In genomic region chr1:41743332-41743710, GRCm38 (mm10) we compare ENCODE assay signal across 21 mouse cellular contexts.
DNase-seq lines count a peak whose midpoint lies in the region; ATAC-seq lines count a peak whose summit lies in the region.
"Had no signal": no experiment of that assay in that cellular context is flagged by ENCODE, and none has a peak within 500 bp of the region (broad histone marks: within the 10 kb centered on the region; RNA-seq: fewer than 3 reads in every experiment).

No protein-coding gene starts in this region.

- H3K27ac ChIP-seq in neural tube, embryonic 13.5 days (replicated peaks), result no peak overlapping the region
- H3K27ac ChIP-seq in forebrain, embryonic 16.5 days (ENCODE audit: low read length), result peak overlapping the region; percentile 88
- peak overlapping the region; percentile 44; the same call in 1 of the 2 replicates for H3K27ac ChIP-seq in limb, embryonic 10.5 days
- H3K27ac ChIP-seq: embryonic facial prominence, embryonic 13.5 days; midbrain, embryonic 15.5 days; neural tube, embryonic 12.5 days had no signal

- no peak overlapping the region for H3K9ac ChIP-seq in neural tube, embryonic 13.5 days
- H3K9ac ChIP-seq in forebrain, embryonic 16.5 days (replicated peaks; ENCODE audit: low read depth, low read length), result peak overlapping the region; percentile 52
- H3K9ac ChIP-seq: embryonic facial prominence, embryonic 13.5 days; midbrain, embryonic 15.5 days; neural tube, embryonic 12.5 days had no signal

- no peaks in the 10 kb centered on the region for H3K36me3 ChIP-seq in neural tube, embryonic 13.5 days
- no peaks in the 10 kb centered on the region for H3K36me3 ChIP-seq in forebrain, embryonic 16.5 days (ENCODE audit: control insufficient read depth, insufficient read depth)
- no peaks in the 10 kb centered on the region for H3K36me3 ChIP-seq in limb, embryonic 10.5 days
- H3K36me3 ChIP-seq: embryonic facial prominence, embryonic 13.5 days; G1E; midbrain, embryonic 15.5 days; neural tube, embryonic 12.5 days had no signal

- H3K9me3 ChIP-seq in neural tube, embryonic 13.5 days, result no peaks in the 10 kb centered on the region
- H3K9me3 ChIP-seq in forebrain, embryonic 16.5 days (ENCODE audit: control insufficient read depth, low read length), result no peaks in the 10 kb centered on the region
- no peaks in the 10 kb centered on the region for H3K9me3 ChIP-seq in limb, embryonic 10.5 days (replicated peaks)
- H3K9me3 ChIP-seq: embryonic facial prominence, embryonic 13.5 days; midbrain, embryonic 15.5 days; neural tube, embryonic 12.5 days had no signal

- peaks cover 12% of the 10 kb centered on the region for H3K4me1 ChIP-seq in neural tube, embryonic 13.5 days (replicated peaks)
- H3K4me1 ChIP-seq in forebrain, embryonic 16.5 days (replicated peaks; ENCODE audit: control insufficient read depth, insufficient read depth, low read length), result peaks cover 8% of the 10 kb centered on the region
- peaks cover 14% of the 10 kb centered on the region for H3K4me1 ChIP-seq in limb, embryonic 10.5 days
- H3K4me1 ChIP-seq: embryonic facial prominence, embryonic 13.5 days; midbrain, embryonic 15.5 days had no signal

- peak; percentile 31 for DNase-seq in embryo, embryonic 10 days (ENCODE audit: low spot score)
- DNase-seq in embryo, embryonic 9.5 days (ENCODE audit: extremely low spot score), result no peak
- no peak for DNase-seq in neural tube, embryonic 10.5 days (ENCODE audit: extremely low spot score, low spot score)
- DNase-seq in limb, embryonic 10.5 days (ENCODE audit: low spot score), result no peak
- no peak for DNase-seq in kidney, postnatal 25 days
- no peak for DNase-seq in urinary bladder, adult 18-20 months (ENCODE audit: low spot score in 2 of 2)
- DNase-seq: adrenal gland, adult 8-10 months; cerebellum, adult 11 months; cerebellum, postnatal 25 days; heart, adult 11 months; layer of hippocampus, postnatal 36 days; lung, adult 18-20 months; lung, postnatal 4 days; thymus, postnatal 36 days had no signal

- H3K4me3 ChIP-seq in neural tube, embryonic 13.5 days, result no peak overlapping the region
- H3K4me3 ChIP-seq in forebrain, embryonic 16.5 days (replicated peaks; ENCODE audit: low read length), result peak overlapping the region; percentile 34
- no peak overlapping the region for H3K4me3 ChIP-seq in limb, embryonic 10.5 days
- H3K4me3 ChIP-seq: embryonic facial prominence, embryonic 13.5 days; midbrain, embryonic 15.5 days; neural tube, embryonic 12.5 days had no signal

- H3K27me3 ChIP-seq in neural tube, embryonic 13.5 days, result no peaks in the 10 kb centered on the region
- H3K27me3 ChIP-seq in forebrain, embryonic 16.5 days (replicated peaks; ENCODE audit: control insufficient read depth, insufficient read depth, low read length), result no peaks in the 10 kb centered on the region
- no peaks in the 10 kb centered on the region for H3K27me3 ChIP-seq in limb, embryonic 10.5 days (ENCODE audit: low read depth, poor library complexity, severe bottlenecking)
- H3K27me3 ChIP-seq: embryonic facial prominence, embryonic 13.5 days; midbrain, embryonic 15.5 days; neural tube, embryonic 12.5 days had no signal

- 36% methylated on average over 6 of the region's 6 CpGs for WGBS in neural tube, embryonic 13.5 days
- 15% methylated on average over 6 of the region's 6 CpGs for WGBS in forebrain, embryonic 16.5 days
- 88% methylated on average over 6 of the region's 6 CpGs for WGBS in limb, embryonic 10.5 days

- no peak for ATAC-seq in neural tube, embryonic 13.5 days (ENCODE audit: low read depth)
- ATAC-seq in forebrain, embryonic 16.5 days, result peak; percentile 55
- ATAC-seq: CD4-positive, CD25-positive, alpha-beta regulatory T cell, adult 4 months; midbrain, embryonic 15.5 days had no signal

- 0 out of 2 replicates have a peak overlapping the region, but pooled peaks have one; percentile 9 for H3K4me2 ChIP-seq in neural tube, embryonic 13.5 days
- peak overlapping the region; percentile 46 for H3K4me2 ChIP-seq in forebrain, embryonic 16.5 days (ENCODE audit: low read length)
- H3K4me2 ChIP-seq: embryonic facial prominence, embryonic 13.5 days; midbrain, embryonic 15.5 days; neural tube, embryonic 12.5 days had no signal
